Mouse (Mus musculus) G1E (cell line): ENCODE measurements around the gene Ppp2r5d.

Experiments used
- CTCF ChIP-seq: IDR thresholded peaks from 2 replicates; pipeline ENCODE4 v1.5.1; 2012; ENCODE audit warnings: low read depth, low read length, inconsistent platforms, mixed read lengths
- GATA1 ChIP-seq: IDR thresholded peaks from 2 replicates; pipeline ENCODE4 v1.6.1; 2012; ENCODE audit warnings: borderline replicate concordance, low read length, inconsistent platforms, mixed read lengths

GRCm38 (mm10) chr17:46678416-46678815 is 26.5 kb downstream of the Ppp2r5d start, which contains the start of gene Mea1:
- TF ChIP-seq CTCF (no peak), GATA1 (no peak)
